Mouse (Mus musculus) neural tube, embryonic 15.5 days (tissue): ENCODE measurements around the gene Nat8f6. TPM values are rescaled to one million over a fixed set of nuclear protein-coding genes. Genes with fewer than 3 reads are reported as not detected.
"Not testable (repeated sequence)": the region's sequence is repeated elsewhere in the genome, so short reads cannot be mapped to it uniquely, and the experiment has no call there.

Experiments
- ATAC-seq: fragments of 200-750 bp; cut with Nextera tagmentation; 2 replicates; pipeline ENCODE4 v1.8.0; 2017; ENCODE audit warnings: mild to moderate bottlenecking, moderate TSS enrichment, moderate library complexity; ENCODE audit not compliant: low FRiP score
- H3K27ac ChIP-seq: fragments of 300-500 bp; sonication (generic); replicated peaks from 2 replicates; pipeline ENCODE4 v1.5.1; 2015; ENCODE audit warnings: mild to moderate bottlenecking, inconsistent platforms
- H3K27me3 ChIP-seq: fragments of 300-500 bp; sonication (generic); replicated peaks from 2 replicates; pipeline ENCODE4 v1.6.1; 2015; ENCODE audit warnings: inconsistent platforms
- H3K36me3 ChIP-seq: fragments of 300-500 bp; sonication (generic); 2 replicates; pipeline ENCODE4 v1.6.1; 2015; ENCODE audit warnings: inconsistent platforms
- H3K4me1 ChIP-seq: fragments of 300-500 bp; sonication (generic); 2 replicates; pipeline ENCODE4 v1.6.1; 2015; ENCODE audit warnings: inconsistent platforms
- H3K4me2 ChIP-seq: fragments of 300-500 bp; sonication (generic); 2 replicates; pipeline ENCODE4 v1.6.1; 2015; ENCODE audit warnings: inconsistent platforms, mild to moderate bottlenecking, moderate library complexity
- H3K4me3 ChIP-seq: fragments of 300-500 bp; sonication (generic); replicated peaks from 2 replicates; pipeline ENCODE4 v1.5.1; 2015; ENCODE audit warnings: mild to moderate bottlenecking, inconsistent platforms
- H3K9ac ChIP-seq: fragments of 300-500 bp; sonication (generic); replicated peaks from 2 replicates; pipeline ENCODE4 v1.6.1; 2015; ENCODE audit warnings: mild to moderate bottlenecking, inconsistent platforms
- H3K9me3 ChIP-seq: fragments of 300-500 bp; sonication (generic); replicated peaks from 2 replicates; pipeline ENCODE4 v1.6.1; 2016; ENCODE audit warnings: inconsistent platforms
- WGBS: fragments of 180-500 bp; shearing (Covaris S2); methylation state at CpG from one replicate; pipeline ENCODE4 v1.1.7; 2015; ENCODE audit warnings: mixed read lengths; 5-methylcytosine and 5-hydroxymethylcytosine counted together
- polyA plus RNA-seq: library from polyadenylated mRNA; unstranded; fragments of >200 nt; fragmentation: Nextera tagmentation; extraction: Ambion mirVana; gene quantifications from 2 replicates; pipeline ENCODE4 v1.2.1, GENCODE M21; 2015

Gene Nat8f6
- not detected in 2 replicates for polyA plus RNA-seq

DNA sequence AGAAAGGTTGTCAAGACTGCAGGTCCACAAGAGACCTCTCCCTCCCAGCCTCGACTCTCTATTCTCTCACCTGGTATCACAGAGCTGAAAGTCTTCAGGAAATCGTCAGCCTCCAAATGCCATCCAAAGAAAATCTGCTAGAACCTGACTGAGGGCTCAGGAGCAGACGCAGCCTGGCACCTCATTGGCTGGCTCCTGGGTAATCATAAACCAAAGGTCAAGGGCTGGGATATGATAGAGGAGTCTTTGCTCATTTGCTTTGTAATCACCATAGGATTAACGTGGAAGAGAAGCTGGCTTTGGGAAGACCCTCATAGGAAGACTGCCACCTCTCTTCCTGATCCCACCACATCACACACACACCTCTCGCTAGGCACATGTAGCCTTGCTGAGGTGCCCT is at the start of gene Nat8f6, which contains the start of gene Nat8f5:
Gene Nat8f6 (minus strand): TSS at position 118 of the 400 bp plus-strand sequence.
Gene Nat8f5 (minus strand): TSS at position 136 of the 400 bp plus-strand sequence.
- no peak for ATAC-seq
- Histone ChIP-seq H3K4me1 (no peaks in the 10 kb centered on the region), H3K36me3 (no peaks in the 10 kb centered on the region), H3K9ac (no peak within 1 kb of the TSS), H3K4me2 (no peak within 1 kb of the TSS), H3K27ac (no peak within 1 kb of the TSS), H3K27me3 (no peaks in the 10 kb centered on the region), H3K4me3 (no peak within 1 kb of the TSS), H3K9me3 (no peaks in the 10 kb centered on the region)
- WGBS: 84% methylated on average over 5 of the region's 5 CpGs

DNA sequence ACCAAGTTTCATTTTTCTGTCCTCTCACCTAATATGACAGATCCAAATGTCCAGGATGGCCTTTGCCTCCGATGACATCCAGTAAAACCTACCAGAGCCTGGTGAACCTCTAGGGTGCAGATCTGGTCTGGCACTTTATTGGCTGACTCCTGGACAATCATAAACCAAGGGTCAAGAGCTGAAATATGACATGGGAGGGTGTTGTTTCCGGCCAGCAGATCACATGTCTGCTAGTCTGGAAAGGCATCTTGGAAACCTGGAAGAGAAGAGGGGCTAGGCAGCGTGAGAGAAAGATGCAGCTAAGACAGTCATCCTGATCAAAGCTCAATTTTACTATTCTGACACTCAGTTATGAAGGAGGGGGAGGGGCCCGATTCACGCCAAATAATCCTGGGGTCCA is 48.3 kb upstream of the Nat8f6 start, which contains the start of gene Nat8f2:
Gene Nat8f2 (minus strand): TSS at position 153 of the 400 bp plus-strand sequence.
- not testable (repeated sequence) for H3K9ac ChIP-seq, H3K9me3 ChIP-seq, H3K36me3 ChIP-seq, H3K4me2 ChIP-seq, H3K27ac ChIP-seq, H3K4me3 ChIP-seq, ATAC-seq, H3K27me3 ChIP-seq, H3K4me1 ChIP-seq
- WGBS: 92% methylated on average over 5 of the region's 5 CpGs

DNA sequence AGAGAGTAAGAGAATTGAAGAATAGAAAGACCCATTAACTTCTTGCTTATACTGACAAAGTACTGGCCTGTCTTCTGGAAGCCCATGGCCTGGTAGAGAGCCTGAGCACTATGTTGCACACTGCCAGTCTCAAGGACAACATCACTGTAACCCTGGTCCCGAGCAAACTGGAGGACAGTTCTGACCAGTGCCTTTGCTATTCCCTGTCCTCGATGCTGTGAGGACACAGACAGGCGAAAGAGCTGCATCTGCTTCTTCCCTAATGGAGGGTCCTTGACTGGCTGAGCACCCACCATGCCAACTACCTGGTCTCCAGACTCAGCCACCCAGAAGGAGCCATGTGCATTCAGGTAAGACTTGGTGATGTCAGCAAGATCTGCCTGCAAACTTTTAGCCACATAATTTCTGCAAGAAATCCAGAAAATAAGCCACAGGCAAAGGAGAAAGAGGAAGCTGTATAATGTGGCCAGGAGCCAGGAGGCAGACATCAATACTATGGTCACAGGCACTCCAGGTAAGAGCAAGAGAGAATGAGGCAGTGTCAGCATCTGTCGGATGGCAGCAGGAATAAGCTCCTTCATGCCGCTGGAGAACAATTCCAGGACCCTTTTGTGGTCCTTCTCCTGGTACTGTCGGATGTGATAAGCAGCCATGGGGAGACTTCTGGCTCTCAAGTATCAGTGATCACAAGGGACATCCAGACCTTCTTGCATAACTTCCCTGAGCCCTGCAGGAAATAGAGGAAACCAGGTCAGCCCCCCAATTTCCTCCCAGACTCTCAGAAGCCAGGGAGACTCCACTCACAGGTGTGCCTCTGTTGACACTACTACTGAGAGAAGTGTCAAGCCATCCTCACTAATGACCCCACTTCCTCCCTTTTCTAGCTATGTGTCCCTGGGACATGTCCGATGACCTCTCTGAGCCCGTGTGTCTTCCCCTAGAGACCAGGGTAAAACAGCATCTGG is 47.3 kb upstream of the Nat8f6 start:
- Histone ChIP-seq H3K4me3 (no peak overlapping the region), H3K36me3 (no peaks in the 10 kb centered on the region), H3K9me3 (no peaks in the 10 kb centered on the region), H3K27me3 (no peaks in the 10 kb centered on the region), H3K4me2 (no peak overlapping the region), H3K27ac (no peak overlapping the region), H3K9ac (no peak overlapping the region), H3K4me1 (0 out of 2 replicates have a peak, but pooled peaks cover 4% of the 10 kb centered on the region)
- ATAC-seq: no peak
- WGBS: 91% methylated on average over 8 of the region's 8 CpGs

DNA sequence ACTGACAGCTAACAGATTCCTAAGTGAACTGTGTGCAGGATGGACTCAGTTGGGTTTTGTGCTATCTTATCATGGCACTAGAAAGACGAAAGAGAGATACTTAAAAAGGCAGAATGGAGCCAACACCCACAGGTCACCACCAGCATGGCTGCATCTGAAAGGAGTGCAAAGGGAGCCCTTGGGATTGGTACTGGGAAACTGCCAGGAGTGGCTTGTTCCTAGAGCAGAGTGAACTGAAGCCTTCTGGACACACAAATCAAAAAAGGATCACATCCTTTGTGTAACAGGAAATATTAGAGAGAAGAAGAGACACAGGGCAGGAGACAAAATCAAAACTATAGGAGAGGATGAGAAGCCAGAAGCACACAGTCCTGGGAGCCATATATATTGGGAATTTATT is 46.2 kb upstream of the Nat8f6 start:
- not testable (repeated sequence) for ATAC-seq, H3K9me3 ChIP-seq, H3K4me2 ChIP-seq, H3K4me3 ChIP-seq, H3K36me3 ChIP-seq, H3K27ac ChIP-seq, H3K4me1 ChIP-seq, H3K9ac ChIP-seq, H3K27me3 ChIP-seq
- 73% methylated on average over 1 of the region's 1 CpGs for WGBS

DNA sequence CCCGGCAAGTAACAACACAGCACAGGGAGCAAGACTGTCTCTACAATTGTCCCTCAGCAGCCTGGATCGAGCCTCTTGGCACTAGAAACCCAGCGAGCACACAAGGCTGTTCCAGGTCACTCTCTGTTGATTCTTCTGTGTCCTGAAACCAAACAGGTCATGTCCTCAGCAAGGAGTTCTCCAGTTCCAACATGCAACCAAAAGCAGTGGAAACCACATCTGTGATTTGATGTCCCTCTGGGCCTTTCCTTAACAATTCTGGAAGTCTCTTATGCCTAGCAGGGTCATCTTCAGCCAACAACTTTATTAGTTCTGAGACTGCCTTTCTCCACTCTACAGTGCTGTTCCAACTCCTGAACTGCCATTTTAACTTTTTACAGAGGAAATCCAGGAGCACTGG is 45.4 kb upstream of the Nat8f6 start:
- H3K27me3 ChIP-seq, H3K4me1 ChIP-seq, H3K36me3 ChIP-seq, H3K9me3 ChIP-seq, H3K4me2 ChIP-seq, H3K9ac ChIP-seq, H3K4me3 ChIP-seq, H3K27ac ChIP-seq, ATAC-seq: not testable (repeated sequence)
- WGBS: 89% methylated on average over 3 of the region's 3 CpGs

DNA sequence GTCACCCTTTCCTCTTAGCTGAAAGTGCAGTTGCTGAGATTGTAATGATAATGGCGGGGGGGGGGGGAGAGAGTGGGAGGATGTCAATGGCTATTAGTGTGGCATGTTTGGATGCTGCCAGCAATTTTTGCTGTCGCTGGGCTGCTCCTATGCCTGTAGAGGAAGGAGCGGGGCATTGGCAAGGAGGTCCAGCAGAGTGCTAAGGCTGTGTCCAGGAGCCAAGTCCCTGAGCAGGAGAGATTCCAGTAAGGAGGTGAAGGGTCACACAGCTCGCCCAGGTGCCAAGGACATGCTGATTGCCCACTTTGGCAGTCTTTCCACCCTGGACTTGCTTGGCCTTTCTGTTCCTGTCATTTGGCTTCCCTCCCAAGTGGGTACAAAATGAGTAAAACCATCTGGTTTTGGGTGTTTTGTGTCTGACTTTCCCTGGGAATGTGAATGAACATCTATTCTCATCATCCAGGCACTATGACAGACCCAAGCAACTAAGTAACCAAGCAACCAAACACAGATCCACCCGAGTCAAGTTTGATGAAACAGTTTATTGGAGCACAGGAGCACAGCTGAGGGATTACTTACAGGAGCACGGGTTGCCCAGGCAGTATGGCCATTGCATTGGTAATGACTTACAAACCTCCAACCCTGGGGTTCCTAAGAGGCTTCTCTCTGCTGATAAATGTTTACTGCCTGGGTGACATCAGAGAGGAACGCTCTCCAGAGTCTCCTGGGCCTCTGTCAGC is 44.3 kb upstream of the Nat8f6 start:
- H3K4me2 ChIP-seq, H3K9ac ChIP-seq, H3K27ac ChIP-seq, H3K9me3 ChIP-seq, H3K4me3 ChIP-seq, H3K4me1 ChIP-seq, H3K36me3 ChIP-seq, H3K27me3 ChIP-seq: not testable (repeated sequence)
- WGBS: 51% methylated on average over 5 of the region's 7 CpGs
- ATAC-seq: peak; percentile 45; the same call in 1 of the 2 replicates

DNA sequence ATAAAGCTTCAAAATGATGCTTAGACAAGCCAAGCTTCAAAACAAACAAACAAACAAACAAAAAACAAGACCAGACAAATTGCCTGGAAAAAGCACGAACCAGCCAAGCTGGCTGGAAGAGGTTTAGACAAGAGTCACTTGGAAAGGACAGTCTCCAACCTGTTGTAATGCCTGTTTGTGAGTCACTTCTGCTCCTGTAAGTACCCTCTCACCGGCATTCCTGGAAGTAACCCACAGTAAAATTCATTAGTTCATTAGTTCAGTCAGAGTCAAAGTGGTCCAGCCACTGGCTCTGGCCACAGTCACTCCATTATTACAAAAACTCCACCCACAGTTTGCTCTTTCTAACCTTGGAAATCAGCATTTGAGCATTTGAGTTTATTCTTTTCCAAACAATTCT is 43.1 kb upstream of the Nat8f6 start:
- H3K9ac ChIP-seq: no peak overlapping the region
- H3K27me3 ChIP-seq: no peaks in the 10 kb centered on the region
- 0 out of 2 replicates have a peak, but pooled peaks cover 4% of the 10 kb centered on the region for H3K4me1 ChIP-seq
- H3K27ac ChIP-seq: no peak overlapping the region
- no peaks in the 10 kb centered on the region for H3K9me3 ChIP-seq
- no peak overlapping the region for H3K4me3 ChIP-seq
- WGBS: 89% methylated on average over 2 of the region's 2 CpGs
- ATAC-seq: no peak
- no peak overlapping the region for H3K4me2 ChIP-seq
- H3K36me3 ChIP-seq: no peaks in the 10 kb centered on the region

DNA sequence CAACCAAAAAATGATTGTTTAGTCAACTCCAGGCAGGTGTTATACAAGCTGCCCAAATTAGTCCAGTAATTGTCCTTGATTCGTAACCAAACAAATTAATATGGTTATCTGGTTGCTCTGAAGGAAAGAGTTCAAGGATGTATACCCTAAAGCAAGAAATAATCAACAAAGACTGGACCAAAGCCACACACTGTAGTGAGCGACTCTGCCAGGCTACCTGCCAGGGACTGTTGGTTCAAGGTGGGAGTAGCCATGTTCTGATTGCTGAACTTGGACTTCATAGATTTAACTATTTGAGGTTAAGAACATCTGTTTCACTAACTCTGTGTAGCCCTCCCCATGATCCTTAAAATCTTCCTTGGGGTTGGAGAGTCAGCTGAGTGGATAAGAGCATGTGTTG is 42.4 kb upstream of the Nat8f6 start:
- Histone ChIP-seq H3K4me2 (no peak overlapping the region), H3K9me3 (no peaks in the 10 kb centered on the region), H3K27ac (no peak overlapping the region), H3K4me3 (no peak overlapping the region), H3K36me3 (no peaks in the 10 kb centered on the region), H3K4me1 (0 out of 2 replicates have a peak, but pooled peaks cover 4% of the 10 kb centered on the region), H3K27me3 (no peaks in the 10 kb centered on the region), H3K9ac (no peak overlapping the region)
- no peak for ATAC-seq
- WGBS: 90% methylated on average over 2 of the region's 2 CpGs

DNA sequence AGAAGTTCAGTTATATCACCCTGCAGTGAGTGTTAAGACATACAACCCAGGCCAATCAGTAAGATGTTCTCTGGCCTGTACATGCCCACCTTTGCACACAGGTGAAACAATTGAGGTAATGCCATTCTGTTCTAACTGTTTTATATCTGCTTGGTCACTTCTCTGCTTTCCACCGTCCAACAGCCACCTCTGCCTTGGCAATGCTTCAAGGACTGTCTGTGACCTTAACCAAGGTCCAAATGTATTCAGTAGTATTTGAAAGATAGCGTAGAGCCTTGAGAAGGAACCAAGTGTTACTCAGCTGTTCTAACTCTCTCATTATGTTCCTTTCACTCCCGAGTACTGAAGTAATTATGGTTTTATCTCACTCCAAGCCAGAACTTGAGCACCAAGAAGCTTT is 41.8 kb upstream of the Nat8f6 start:
- H3K4me3 ChIP-seq: no peak overlapping the region
- 84% methylated on average over 3 of the region's 3 CpGs for WGBS

DNA sequence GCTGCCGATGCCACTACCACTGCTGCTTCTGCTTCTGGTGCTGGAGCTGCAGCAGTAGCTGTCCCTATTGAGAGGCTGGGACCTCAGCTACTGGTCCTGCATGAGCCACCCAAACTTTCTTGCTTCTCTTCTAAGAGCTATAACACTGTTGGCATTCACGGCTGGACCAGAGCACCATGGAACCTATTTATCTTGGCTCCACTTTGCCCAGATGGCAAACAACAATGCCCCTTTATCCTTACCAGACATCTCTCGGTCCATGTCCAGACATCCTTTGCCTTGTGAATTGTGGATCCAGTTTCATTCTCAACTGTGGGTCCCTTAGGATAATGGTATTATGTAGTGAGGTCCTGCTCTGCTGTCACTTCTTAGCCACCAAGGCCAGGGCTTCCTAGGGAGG is 40.5 kb upstream of the Nat8f6 start:
- no peaks in the 10 kb centered on the region for H3K27me3 ChIP-seq
- no peak overlapping the region for H3K27ac ChIP-seq
- no peaks in the 10 kb centered on the region for H3K36me3 ChIP-seq
- no peak overlapping the region for H3K4me2 ChIP-seq
- H3K9me3 ChIP-seq: no peaks in the 10 kb centered on the region
- 89% methylated on average over 3 of the region's 3 CpGs for WGBS
- no peak overlapping the region for H3K4me3 ChIP-seq
- H3K4me1 ChIP-seq: 0 out of 2 replicates have a peak, but pooled peaks cover 4% of the 10 kb centered on the region
- H3K9ac ChIP-seq: no peak overlapping the region
- no peak for ATAC-seq

More for the DNA sequence above, 41.8 kb upstream of the Nat8f6 start:
- H3K27me3 ChIP-seq: no peaks in the 10 kb centered on the region
- no peak for ATAC-seq
- no peaks in the 10 kb centered on the region for H3K9me3 ChIP-seq
- 0 out of 2 replicates have a peak, but pooled peaks cover 4% of the 10 kb centered on the region for H3K4me1 ChIP-seq
- no peak overlapping the region for H3K4me2 ChIP-seq
- no peaks in the 10 kb centered on the region for H3K36me3 ChIP-seq
- H3K9ac ChIP-seq: no peak overlapping the region
- no peak overlapping the region for H3K27ac ChIP-seq

DNA sequence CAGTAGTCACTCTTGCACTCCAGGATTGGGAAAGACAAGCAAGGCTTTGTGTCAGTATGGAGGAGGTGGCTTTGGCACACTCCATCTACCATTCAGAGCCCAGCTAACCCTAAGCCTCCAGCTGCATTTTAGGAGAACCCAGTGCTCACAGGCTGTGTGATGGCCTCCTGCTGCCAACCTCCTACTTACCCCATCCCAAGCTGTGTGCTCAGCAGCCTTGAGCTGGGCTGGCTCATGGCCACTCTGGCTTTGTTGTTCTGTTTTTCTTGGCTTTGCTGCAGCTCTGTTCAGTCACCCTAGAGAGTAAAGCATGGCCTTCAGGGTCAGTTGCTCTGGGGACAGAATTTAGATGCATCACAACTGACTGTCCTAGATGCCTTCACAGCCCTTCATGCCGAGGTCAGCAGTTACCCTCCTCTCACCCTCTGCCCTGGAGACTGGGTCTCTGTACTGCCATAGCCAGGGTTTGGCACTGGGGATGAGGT is 35.5 kb upstream of the Nat8f6 start:
- Histone ChIP-seq H3K36me3 (no peaks in the 10 kb centered on the region), H3K4me3 (no peak overlapping the region), H3K9me3 (no peaks in the 10 kb centered on the region), H3K27ac (no peak overlapping the region; the same call in 1 of the 2 replicates), H3K27me3 (no peaks in the 10 kb centered on the region), H3K4me2 (no peak overlapping the region), H3K9ac (no peak overlapping the region), H3K4me1 (no peaks in the 10 kb centered on the region)
- peak; percentile 72 for ATAC-seq
- 71% methylated on average over 1 of the region's 1 CpGs for WGBS
